Mouse (Mus musculus): Measurements from ENCODE around the gene Ninl. TPM values are rescaled to one million over a fixed set of nuclear protein-coding genes. Genes with fewer than 3 reads are reported as not detected.
"Not testable (repeated sequence)": the region's sequence is repeated elsewhere in the genome, so short reads cannot be mapped to it uniquely, and the experiment has no call there.

Ninl gene
- polyA plus RNA-seq, 1 experiment from 2014 or later: 20.9 TPM

DNA sequence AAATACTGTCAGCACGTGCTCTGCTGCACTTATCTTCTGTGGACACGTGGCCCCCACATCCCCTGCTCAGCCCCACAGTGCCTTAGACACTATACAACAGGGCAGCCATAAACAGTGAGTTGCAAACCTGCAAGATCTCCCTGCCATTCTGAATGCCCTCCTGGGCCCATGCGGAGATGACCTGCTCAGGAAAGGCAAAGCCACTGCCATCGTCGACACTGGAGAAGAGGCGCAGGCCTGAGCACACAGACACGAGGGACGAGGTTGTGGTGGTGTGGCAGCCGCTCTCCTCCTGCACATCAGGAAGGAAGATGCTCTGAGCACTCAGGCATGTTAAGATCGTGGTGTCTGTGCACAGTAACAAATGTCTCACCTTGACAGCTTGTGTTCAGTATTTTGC is 73.2 kb downstream of the Ninl start:
- H3K9me3 ChIP-seq (replicated peaks): no peaks in the 10 kb centered on the region
- H3K27me3 ChIP-seq (ENCODE audit: low read depth, poor library complexity, severe bottlenecking): no peaks in the 10 kb centered on the region
- peaks cover 92% of the 10 kb centered on the region for H3K36me3 ChIP-seq
- WGBS: 93% methylated on average over 10 of the region's 10 CpGs
- H3K4me3 ChIP-seq: no peak overlapping the region
- no peak overlapping the region for H3K27ac ChIP-seq (replicated peaks)
- no peaks in the 10 kb centered on the region for H3K4me1 ChIP-seq
- no peak for DNase-seq (ENCODE audit: low spot score)

DNA sequence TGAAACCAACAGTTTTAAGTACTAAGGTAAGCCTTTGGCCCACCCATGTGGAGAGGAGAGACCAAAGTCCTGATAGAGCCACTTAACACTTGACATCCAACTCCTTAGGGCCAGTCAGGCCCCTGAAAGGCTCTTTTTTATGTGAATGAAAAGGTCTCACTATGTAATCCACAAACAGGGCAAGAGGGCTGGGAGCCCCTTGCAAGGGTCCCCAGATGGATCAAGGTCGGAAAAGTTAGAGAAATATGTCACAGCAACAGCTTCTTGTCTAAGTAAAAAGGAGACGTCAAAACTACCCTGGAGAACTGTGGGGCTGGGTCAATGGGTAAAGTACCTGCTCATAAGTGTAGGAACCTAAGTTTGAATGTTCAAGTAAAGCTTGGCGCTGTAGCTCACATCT is 74.5 kb downstream of the Ninl start:
- WGBS: 93% methylated on average over 3 of the region's 3 CpGs
- Histone ChIP-seq H3K9me3 (replicated peaks) (no peaks in the 10 kb centered on the region), H3K4me1 (no peaks in the 10 kb centered on the region), H3K36me3 (peaks cover 89% of the 10 kb centered on the region), H3K27me3 (ENCODE audit: low read depth, poor library complexity, severe bottlenecking) (no peaks in the 10 kb centered on the region), H3K27ac (replicated peaks) (no peak overlapping the region), H3K4me3 (no peak overlapping the region)
- DNase-seq (ENCODE audit: low spot score): no peak

DNA sequence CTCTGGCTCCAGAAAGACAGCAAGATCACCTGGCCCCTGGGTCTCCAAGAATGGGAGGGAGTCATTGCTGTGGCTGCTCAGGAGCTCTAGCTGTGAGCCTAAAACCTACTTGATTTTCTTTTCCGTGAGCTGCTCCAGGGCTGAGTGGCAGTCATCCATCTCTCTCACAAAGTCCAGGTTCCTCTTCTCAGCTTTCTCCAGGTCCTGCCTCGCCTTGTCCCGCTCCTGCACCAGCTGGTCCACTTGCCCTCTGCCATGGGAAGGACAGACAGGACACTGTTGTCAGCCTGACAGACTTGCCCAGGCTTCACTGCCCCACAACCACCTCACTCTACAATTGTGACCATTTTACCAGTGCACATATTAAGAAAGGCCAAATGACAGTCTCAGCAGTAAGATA is 75.9 kb downstream of the Ninl start:
- H3K36me3 ChIP-seq: peaks cover 89% of the 10 kb centered on the region
- no peaks in the 10 kb centered on the region for H3K9me3 ChIP-seq (replicated peaks)
- no peak overlapping the region for H3K27ac ChIP-seq (replicated peaks)
- no peaks in the 10 kb centered on the region for H3K4me1 ChIP-seq
- H3K27me3 ChIP-seq (ENCODE audit: low read depth, poor library complexity, severe bottlenecking): no peaks in the 10 kb centered on the region
- no peak overlapping the region for H3K4me3 ChIP-seq
- WGBS: 93% methylated on average over 3 of the region's 3 CpGs
- no peak for DNase-seq (ENCODE audit: low spot score)

DNA sequence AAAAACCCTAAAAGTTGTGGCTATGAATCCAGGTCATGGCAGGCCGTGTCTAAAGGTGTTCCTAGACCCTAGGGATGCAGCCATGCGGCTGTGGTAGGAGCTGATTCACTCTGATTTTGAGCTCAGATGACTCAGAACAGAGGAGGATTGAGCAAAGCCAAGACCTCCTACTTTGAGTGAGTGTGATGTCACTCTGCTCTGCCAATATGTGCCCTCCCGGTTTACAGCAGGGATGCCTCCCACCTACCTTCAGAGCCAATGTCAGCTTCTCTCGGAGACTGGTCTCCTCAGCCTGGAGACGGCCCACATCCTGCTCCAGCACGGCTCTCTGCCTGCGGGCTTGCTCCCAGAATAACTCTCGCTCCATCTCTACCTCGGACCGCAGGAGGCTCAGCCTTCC is 79.7 kb downstream of the Ninl start:
- Histone ChIP-seq H3K4me3 (no peak overlapping the region), H3K27me3 (ENCODE audit: low read depth, poor library complexity, severe bottlenecking) (no peaks in the 10 kb centered on the region), H3K4me1 (no peaks in the 10 kb centered on the region), H3K9me3 (replicated peaks) (no peaks in the 10 kb centered on the region), H3K27ac (replicated peaks) (no peak overlapping the region), H3K36me3 (peaks cover 90% of the 10 kb centered on the region)
- WGBS: 94% methylated on average over 10 of the region's 10 CpGs
- no peak for DNase-seq (ENCODE audit: low spot score)

DNA sequence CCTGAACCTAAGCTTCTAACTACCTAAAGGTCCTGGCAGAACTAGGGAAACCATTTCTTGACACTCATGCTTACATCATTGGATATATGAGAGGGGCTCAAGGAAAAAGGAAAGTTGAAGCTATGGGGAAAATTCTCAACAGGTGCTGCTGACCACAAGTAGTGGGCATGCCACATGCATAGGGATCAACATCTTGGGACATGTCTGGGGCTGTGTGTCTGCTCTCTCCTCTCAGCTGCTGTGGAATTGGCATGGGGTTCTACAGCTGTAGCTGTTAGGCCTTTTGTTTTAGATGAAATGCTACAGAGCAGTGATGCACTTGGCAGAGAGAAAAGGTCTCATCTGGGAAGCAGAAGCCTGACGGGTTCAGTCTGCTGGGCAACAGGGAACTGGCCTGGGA is 83.3 kb downstream of the Ninl start:
- 72% methylated on average over 1 of the region's 1 CpGs for WGBS
- H3K4me1 ChIP-seq: no peaks in the 10 kb centered on the region
- H3K9me3 ChIP-seq (replicated peaks): no peaks in the 10 kb centered on the region
- no peak for DNase-seq (ENCODE audit: low spot score)
- peaks cover 96% of the 10 kb centered on the region for H3K36me3 ChIP-seq
- no peaks in the 10 kb centered on the region for H3K27me3 ChIP-seq (ENCODE audit: low read depth, poor library complexity, severe bottlenecking)
- H3K27ac ChIP-seq (replicated peaks): no peak overlapping the region
- H3K4me3 ChIP-seq: no peak overlapping the region

DNA sequence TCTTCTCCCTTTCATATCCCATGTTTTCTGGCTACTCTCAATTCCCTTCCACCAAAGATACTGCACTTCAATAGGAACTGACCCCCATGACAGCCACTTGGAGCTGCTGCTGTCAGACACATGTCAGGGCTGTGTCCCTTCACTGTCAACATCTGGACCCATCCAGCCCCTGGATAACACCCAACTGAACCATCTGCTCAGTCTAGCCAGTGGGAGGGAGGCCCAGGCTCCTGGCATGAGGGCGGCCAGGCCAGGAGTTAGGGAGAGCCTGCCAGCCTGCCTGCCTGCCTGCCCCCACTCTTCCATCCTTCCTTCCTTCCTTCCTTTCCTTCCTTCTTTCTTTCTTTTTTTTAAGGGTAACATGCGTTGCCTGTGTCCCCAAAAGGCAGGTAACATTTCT is 88.0 kb downstream of the Ninl start:
- DNase-seq (ENCODE audit: low spot score): no peak
- 93% methylated on average over 2 of the region's 2 CpGs for WGBS
- no peak overlapping the region for H3K27ac ChIP-seq (replicated peaks)
- no peaks in the 10 kb centered on the region for H3K4me1 ChIP-seq
- no peaks in the 10 kb centered on the region for H3K9me3 ChIP-seq (replicated peaks)
- peaks cover 88% of the 10 kb centered on the region for H3K36me3 ChIP-seq
- no peaks in the 10 kb centered on the region for H3K27me3 ChIP-seq (ENCODE audit: low read depth, poor library complexity, severe bottlenecking)
- H3K4me3 ChIP-seq: no peak overlapping the region

DNA sequence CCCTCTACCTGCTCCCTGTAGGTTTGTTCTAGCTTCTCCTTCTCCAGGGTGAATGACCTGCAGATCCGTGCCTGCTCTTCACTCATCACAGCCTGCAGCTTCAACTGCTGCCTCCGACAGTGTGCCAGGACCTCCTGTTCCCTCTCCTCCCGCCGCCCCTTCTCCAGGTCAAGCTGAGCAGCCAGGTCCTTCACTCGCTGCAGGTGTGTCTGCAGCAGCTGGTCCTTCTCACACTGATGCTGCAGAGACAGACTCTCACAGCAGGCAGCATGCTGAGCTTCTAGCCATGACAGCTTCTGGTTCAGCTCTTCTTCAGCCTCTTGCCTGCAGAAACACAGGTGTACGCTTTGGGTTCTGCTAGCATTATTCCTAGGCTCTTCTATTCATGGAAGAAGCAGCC is 89.1 kb downstream of the Ninl start:
- no peaks in the 10 kb centered on the region for H3K27me3 ChIP-seq (ENCODE audit: low read depth, poor library complexity, severe bottlenecking)
- no peak overlapping the region for H3K4me3 ChIP-seq
- H3K36me3 ChIP-seq: peaks cover 88% of the 10 kb centered on the region
- no peaks in the 10 kb centered on the region for H3K9me3 ChIP-seq (replicated peaks)
- H3K4me1 ChIP-seq: no peaks in the 10 kb centered on the region
- 84% methylated on average over 6 of the region's 6 CpGs for WGBS
- no peak overlapping the region for H3K27ac ChIP-seq (replicated peaks)
- no peak for DNase-seq (ENCODE audit: low spot score)

DNA sequence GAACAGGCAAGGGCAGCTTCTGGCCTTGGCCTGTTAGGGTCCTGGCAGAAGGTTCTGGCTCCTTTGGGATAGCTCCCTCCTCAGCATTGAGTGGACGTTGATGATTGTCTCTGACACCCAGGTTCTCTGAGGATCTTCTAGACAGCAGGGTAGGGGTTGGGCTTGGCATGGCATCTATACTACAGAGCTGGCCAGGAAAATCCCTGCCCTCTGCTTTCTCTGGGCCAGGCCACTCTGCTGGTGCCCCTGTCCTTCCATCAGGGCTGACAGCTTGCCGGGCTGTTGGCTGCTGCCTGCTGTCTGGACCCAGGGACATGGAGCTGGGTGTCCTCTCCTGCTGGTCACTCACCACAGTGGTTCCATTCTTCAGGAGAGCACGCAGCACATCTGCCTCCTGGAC is 89.5 kb downstream of the Ninl start:
- WGBS: 88% methylated on average over 3 of the region's 3 CpGs
- peaks cover 88% of the 10 kb centered on the region for H3K36me3 ChIP-seq

DNA sequence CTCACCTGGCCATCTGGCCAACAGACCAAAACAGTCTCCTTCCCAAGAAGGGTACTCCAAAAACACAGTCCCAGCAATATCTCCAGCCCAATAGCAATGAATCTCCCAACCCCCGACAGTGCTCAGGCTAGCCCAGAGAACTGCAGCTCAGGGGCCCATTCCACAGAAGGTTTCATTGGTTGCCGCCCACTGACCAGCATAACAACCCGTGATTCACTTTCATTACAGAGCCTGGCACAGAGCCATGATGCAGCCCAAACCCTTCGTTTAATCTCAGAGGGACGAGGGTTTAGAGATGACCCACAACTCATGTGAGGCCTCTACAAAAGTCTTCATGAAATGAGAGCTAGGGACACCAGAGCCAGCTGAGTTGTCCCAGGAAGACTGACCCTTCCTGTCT is 90.4 kb downstream of the Ninl start:
- H3K27ac ChIP-seq (replicated peaks): no peak overlapping the region
- no peak for DNase-seq (ENCODE audit: low spot score)
- H3K36me3 ChIP-seq: peaks cover 89% of the 10 kb centered on the region
- H3K4me1 ChIP-seq: no peaks in the 10 kb centered on the region
- no peaks in the 10 kb centered on the region for H3K9me3 ChIP-seq (replicated peaks)
- 91% methylated on average over 5 of the region's 5 CpGs for WGBS
- no peaks in the 10 kb centered on the region for H3K27me3 ChIP-seq (ENCODE audit: low read depth, poor library complexity, severe bottlenecking)
- no peak overlapping the region for H3K4me3 ChIP-seq

More for the DNA sequence above, 89.5 kb downstream of the Ninl start:
- H3K4me1 ChIP-seq: no peaks in the 10 kb centered on the region
- no peak overlapping the region for H3K4me3 ChIP-seq
- DNase-seq (ENCODE audit: low spot score): no peak
- no peaks in the 10 kb centered on the region for H3K9me3 ChIP-seq (replicated peaks)
- H3K27ac ChIP-seq (replicated peaks): no peak overlapping the region
- no peaks in the 10 kb centered on the region for H3K27me3 ChIP-seq (ENCODE audit: low read depth, poor library complexity, severe bottlenecking)

DNA sequence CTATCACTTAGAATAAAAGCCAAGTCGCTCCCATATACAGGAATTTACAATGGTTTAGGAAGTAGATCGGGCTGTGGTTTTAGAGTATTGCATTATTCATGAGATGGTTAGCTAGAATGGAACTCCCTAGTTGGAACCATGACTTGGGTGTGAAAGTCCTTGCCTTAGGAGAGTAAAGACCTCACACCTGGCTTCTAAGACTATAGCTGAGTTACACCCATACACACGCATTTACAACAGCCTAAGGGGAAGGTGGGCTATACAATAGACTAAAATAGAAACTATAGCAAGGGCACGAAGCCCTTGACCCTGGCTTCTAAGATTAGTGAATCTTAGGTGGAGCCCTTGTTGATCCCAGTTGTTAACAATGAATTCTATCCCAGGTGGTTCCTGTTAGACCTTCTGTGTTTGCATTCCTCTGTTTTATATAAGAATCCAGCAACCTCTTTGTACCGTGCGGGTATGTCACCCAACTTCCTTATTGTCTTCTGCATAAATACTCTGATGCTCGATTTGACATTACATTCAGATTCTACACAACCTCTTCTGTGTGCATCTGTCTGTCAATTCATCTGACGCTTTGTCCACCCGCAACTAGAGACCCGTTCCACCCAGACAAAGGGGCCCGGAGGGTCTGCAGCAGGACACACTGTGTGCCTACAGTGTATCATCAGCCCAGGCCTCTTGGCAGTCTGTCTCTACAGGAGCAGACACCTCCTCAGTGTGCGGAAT is 91.1 kb downstream of the Ninl start:
- peaks cover 91% of the 10 kb centered on the region for H3K36me3 ChIP-seq
- H3K9me3 ChIP-seq (replicated peaks); H3K4me1 ChIP-seq; H3K4me3 ChIP-seq; H3K27ac ChIP-seq (replicated peaks); DNase-seq (ENCODE audit: low spot score); H3K27me3 ChIP-seq (ENCODE audit: low read depth, poor library complexity, severe bottlenecking): not testable (repeated sequence)
- 93% methylated on average over 12 of the region's 12 CpGs for WGBS

DNA sequence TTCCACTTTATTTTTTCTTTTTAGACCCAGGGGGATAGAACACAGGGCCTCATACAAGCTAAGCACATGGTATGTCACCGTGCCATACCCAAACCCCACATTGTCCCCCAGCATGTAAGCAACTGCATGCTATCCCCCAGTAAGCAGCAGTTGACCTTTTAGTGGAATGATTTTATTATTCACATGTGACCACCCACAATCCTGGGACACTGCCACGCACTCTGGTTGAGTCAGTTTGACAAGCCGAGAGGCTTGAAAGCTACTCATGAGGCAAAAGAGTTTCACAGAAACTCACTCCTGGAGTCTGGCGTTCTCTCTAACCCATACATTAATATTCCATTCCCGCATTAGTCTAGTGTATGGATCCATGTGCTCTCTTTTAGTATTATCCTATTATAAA is 91.8 kb downstream of the Ninl start:
- H3K4me3 ChIP-seq; DNase-seq (ENCODE audit: low spot score); H3K27me3 ChIP-seq (ENCODE audit: low read depth, poor library complexity, severe bottlenecking); H3K27ac ChIP-seq (replicated peaks); H3K4me1 ChIP-seq; H3K9me3 ChIP-seq (replicated peaks): not testable (repeated sequence)
- H3K36me3 ChIP-seq: peaks cover 91% of the 10 kb centered on the region
- 95% methylated on average over 5 of the region's 5 CpGs for WGBS

DNA sequence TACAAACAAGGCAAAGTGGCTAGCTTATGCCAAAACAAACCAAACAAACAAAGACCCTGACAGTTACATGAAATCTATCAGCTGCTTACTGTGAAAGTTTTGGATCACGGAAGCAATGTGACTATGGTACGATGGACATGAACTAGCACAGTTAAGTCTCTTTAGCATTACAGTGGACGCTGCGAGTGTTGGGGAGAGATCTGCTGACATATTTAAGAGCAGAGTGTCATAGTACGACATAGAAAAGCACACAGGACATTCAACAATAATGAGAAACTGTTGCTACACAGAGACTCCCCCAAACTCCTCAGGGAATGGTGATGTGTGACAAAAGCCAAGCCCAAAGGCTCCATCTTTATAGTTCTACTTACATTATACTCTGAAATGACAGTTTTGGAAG is 95.2 kb downstream of the Ninl start:
- Histone ChIP-seq H3K36me3 (peaks cover 84% of the 10 kb centered on the region), H3K4me1 (no peaks in the 10 kb centered on the region), H3K4me3 (no peak overlapping the region), H3K27ac (replicated peaks) (no peak overlapping the region), H3K9me3 (replicated peaks) (no peaks in the 10 kb centered on the region), H3K27me3 (ENCODE audit: low read depth, poor library complexity, severe bottlenecking) (no peaks in the 10 kb centered on the region)
- 93% methylated on average over 5 of the region's 5 CpGs for WGBS
- no peak for DNase-seq (ENCODE audit: low spot score)

DNA sequence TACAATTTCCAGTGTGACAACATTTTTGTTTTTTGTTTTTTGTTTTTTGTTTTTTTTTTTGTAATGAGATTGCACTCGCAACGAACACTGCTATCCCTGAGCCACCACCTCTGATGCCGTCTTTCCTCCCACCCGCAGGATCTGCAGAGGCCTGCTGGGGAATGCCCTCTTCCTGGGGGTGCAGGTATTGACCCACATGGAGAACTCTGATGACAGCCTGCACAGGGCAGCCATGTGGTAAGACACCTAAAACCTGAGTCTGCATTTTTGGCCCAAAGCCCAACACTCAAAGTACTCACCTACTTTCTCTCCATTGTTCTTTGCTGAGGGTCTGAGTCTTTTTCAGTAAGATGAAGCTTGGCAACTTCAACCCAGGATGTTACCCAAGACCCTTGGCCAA is 104.5 kb downstream of the Ninl start:
- H3K27me3 ChIP-seq (ENCODE audit: low read depth, poor library complexity, severe bottlenecking): no peaks in the 10 kb centered on the region
- H3K4me3 ChIP-seq: no peak overlapping the region
- WGBS: 93% methylated on average over 4 of the region's 4 CpGs
- H3K4me1 ChIP-seq: no peaks in the 10 kb centered on the region
- H3K36me3 ChIP-seq: peaks cover 86% of the 10 kb centered on the region
- no peaks in the 10 kb centered on the region for H3K9me3 ChIP-seq (replicated peaks)
- no peak overlapping the region for H3K27ac ChIP-seq (replicated peaks)
- DNase-seq (ENCODE audit: low spot score): no peak

DNA sequence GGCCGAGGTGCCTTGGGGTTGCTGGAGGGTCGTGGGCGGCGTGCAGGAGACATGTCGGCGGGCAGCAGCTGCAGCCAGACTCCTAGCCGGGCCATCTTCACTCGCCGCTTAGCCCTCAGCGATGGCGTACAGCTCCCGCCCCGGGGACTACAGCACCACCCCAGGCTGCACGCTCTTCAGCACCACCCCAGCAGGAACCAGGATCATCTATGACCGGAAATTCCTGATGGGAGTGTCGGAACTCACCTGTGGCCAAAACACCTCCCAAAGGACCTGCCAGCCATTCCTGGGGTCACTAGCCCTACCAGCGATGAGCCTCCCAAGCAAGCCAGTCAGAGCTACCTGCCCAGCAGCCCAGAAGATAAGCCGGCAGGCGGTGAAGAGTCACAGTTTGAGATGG is 105.7 kb downstream of the Ninl start:
- DNase-seq (ENCODE audit: low spot score): no peak
- Histone ChIP-seq H3K9me3 (replicated peaks) (no peaks in the 10 kb centered on the region), H3K4me1 (no peaks in the 10 kb centered on the region), H3K27ac (replicated peaks) (no peak overlapping the region), H3K27me3 (ENCODE audit: low read depth, poor library complexity, severe bottlenecking) (no peaks in the 10 kb centered on the region), H3K36me3 (peaks cover 91% of the 10 kb centered on the region), H3K4me3 (no peak overlapping the region)
- WGBS: 82% methylated on average over 19 of the region's 19 CpGs

All from midbrain, embryonic 10.5 days (tissue).